Mouse (Mus musculus): ENCODE measurements around the gene H2-Oa. TPM values are rescaled to one million over a fixed set of nuclear protein-coding genes. Genes with fewer than 3 reads are reported as not detected.
"Not testable (repeated sequence)": the region's sequence is repeated elsewhere in the genome, so short reads cannot be mapped to it uniquely, and the experiment has no call there.

H2-Oa gene
- polyA plus RNA-seq, 1 experiment, result 1.1 TPM

DNA sequence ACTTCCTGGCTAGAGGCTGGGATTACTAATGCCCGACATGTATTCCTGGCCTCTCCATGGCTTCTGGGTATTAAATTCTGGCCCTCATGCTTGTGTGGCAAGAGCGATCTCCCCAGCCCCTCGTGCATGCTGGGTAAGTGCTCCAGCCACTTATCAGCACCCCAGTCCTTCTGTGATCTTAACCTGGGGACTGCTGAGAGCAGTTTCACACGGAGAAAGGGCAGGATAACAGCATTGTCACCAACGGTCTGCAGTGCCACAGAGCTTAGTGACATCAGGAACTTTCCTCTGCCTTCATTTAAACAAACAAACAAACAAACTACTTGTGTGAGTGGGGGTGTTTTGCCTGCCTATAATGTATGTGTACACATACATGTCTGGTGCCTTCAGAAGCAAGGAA lies 48.1 kb downstream of the H2-Oa start:
- no peak for DNase-seq (ENCODE audit: extremely low spot score in 1 of 2, low spot score in 1 of 2)

DNA sequence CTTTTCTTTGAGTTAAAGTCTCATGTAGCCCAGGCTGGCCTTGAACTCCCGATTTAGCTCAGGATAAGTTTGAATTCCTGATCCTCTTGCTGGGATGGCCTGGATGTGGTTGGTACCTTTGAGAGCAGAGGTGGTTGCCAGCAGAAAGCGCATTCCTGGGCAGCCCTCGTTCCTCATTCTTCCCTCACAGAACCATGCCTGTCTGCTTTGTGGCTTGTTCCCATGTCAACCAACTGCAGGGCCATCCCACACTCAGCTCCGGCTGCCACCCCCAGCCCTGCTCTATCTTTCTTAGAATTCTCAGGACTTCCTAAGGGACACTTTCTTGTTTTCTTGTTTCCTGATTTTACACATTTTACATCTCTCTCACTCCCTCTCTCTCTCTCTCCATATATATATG lies 49.3 kb downstream of the H2-Oa start:
- peak in 1 of 2 experiments; percentile 57 for DNase-seq (ENCODE audit: extremely low spot score in 1 of 2, low spot score in 1 of 2)

DNA sequence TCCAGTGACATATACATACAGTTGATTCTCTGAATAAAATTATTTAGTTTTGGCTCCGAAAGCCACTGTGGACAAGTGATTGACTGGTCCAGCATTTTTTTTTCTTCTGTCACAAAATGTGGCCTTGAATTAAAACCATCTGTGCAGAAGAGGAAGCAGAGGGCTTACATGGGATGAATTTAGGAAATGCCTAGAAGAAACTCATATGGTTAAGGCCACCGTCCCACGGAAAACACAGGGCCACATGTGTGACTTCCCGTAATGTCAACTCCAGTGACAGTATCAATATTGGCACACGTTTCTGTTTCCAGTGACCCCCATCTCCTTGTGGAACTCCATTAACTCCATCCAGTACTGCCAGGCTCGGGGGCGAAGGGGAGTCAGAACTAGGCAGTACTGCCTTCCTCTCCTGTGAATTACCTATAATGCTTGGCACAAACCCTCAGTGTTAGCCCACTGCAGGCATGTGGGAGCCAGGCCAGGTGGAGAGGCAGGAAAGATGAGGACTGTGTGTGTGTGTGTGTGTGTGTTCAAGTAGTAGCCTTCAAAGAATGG lies 50.4 kb downstream of the H2-Oa start:
- no peak for DNase-seq (ENCODE audit: extremely low spot score in 1 of 2, low spot score in 1 of 2)

DNA sequence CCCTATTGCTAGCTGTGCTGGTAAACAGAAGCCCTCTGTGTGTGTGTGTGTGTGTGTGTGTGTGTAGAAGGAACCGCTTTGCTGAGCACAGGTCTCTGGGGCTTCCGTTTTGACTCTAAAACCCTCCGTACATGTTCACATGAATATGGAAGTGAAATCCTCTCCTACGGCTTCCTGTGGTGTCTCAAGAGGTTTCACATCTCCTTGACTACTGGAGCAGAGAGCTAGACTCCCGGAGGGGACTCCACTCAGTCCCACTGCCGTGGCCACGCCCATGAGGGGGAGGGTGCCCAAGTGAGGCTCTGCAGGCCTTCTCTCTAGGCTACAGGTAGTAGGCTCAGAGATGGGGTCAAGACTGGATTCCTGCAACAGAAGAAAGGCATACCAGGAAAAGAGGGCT lies 50.9 kb downstream of the H2-Oa start, which contains the start of gene H2-DMb2:
TSS of gene H2-DMb2 (plus strand) at position 275 of the 400 bp plus-strand sequence.
- DNase-seq (ENCODE audit: extremely low spot score in 1 of 2, low spot score in 1 of 2), result no peak

DNA sequence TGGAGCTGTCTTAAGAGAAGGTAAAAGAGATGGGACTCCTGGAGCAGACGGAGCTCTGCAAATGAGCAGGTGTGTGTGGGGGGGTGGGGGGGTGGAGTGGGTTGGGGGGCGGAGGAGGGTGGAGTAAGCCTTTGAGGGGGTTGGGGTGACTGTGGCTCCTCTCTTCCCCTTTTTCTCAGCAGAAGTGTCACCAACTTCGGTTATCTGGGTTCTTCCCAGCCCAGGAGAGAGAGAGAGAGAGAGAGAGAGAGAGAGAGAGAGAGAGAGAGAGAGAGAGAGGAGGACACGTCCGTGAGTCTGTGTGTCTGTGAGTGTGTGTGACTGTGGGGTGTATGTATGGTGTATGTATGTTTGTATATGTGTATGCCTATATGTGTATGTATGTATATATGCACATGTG lies 51.3 kb downstream of the H2-Oa start:
- no peak for DNase-seq (ENCODE audit: extremely low spot score in 1 of 2, low spot score in 1 of 2)

DNA sequence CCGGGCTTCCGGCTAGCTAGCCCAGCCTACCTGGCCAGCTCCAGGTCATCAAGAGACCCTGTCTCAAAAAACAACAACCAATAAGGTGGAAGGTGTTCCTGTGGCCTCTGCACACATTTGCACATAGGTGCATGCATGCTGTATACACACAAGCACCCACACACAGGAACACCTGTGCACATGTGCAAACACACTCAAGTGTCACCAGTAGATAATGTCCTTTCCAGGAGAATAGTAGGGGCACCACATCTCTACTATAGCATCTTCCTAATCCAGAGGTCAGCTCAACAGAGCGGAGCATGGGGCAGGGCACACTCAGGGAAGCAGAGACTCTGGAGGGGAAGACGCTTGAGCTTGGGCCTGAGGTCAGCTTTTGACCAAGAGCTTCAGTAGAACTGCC lies 52.1 kb downstream of the H2-Oa start:
- DNase-seq (ENCODE audit: extremely low spot score in 1 of 2, low spot score in 1 of 2), result not testable (repeated sequence)

Other genes with a start within 250 kb of the H2-Oa start
- 30.1 and 31.8 TPM in 2 replicates for gene Cd320, start 249.2 kb upstream of the H2-Oa start, polyA plus RNA-seq (2012; rRNA removed)
- not detected in 2 replicates for gene Gm7029, start 218.5 kb upstream of the H2-Oa start, polyA plus RNA-seq (2012; rRNA removed)
- 2.5 and 2.6 TPM in 2 replicates for gene Kifc1, start 201.7 kb upstream of the H2-Oa start, polyA plus RNA-seq (2012; rRNA removed)
- 1.3 and 1.5 TPM in 2 replicates for gene Platr17, start 187.2 kb upstream of the H2-Oa start, polyA plus RNA-seq (2012; rRNA removed)
- gene Daxx, start 182.9 kb upstream of the H2-Oa start, polyA plus RNA-seq (2012; rRNA removed), result 26.4 and 27.2 TPM in 2 replicates
- gene Tapbp, start 176.4 kb upstream of the H2-Oa start, polyA plus RNA-seq (2012; rRNA removed), result 25.4 and 28.5 TPM in 2 replicates
- 29.9 and 33.4 TPM in 2 replicates for gene Zbtb22, start 176.4 kb upstream of the H2-Oa start, polyA plus RNA-seq (2012; rRNA removed)
- 154 and 161 TPM in 2 replicates for gene Rgl2, start 162.8 kb upstream of the H2-Oa start, polyA plus RNA-seq (2012; rRNA removed)
- gene Pfdn6, start 152.0 kb upstream of the H2-Oa start, polyA plus RNA-seq (2012; rRNA removed), result 101 and 130 TPM in 2 replicates
- 13.3 and 13.7 TPM in 2 replicates for gene Wdr46, start 151.7 kb upstream of the H2-Oa start, polyA plus RNA-seq (2012; rRNA removed)
- gene B3galt4, start 140.9 kb upstream of the H2-Oa start, polyA plus RNA-seq (2012; rRNA removed), result 6.9 and 7.5 TPM in 2 replicates
- 69.5 and 70.5 TPM in 2 replicates for gene Vps52, start 136.5 kb upstream of the H2-Oa start, polyA plus RNA-seq (2012; rRNA removed)
- 488 and 518 TPM in 2 replicates for gene Rps18, start 136.3 kb upstream of the H2-Oa start, polyA plus RNA-seq (2012; rRNA removed)
- 75.5 and 94.5 TPM in 2 replicates for gene H2-K1, start 92.0 kb upstream of the H2-Oa start, polyA plus RNA-seq (2012; rRNA removed)
- gene Ring1, start 67.7 kb upstream of the H2-Oa start, polyA plus RNA-seq (2012; rRNA removed), result 80.9 and 89.6 TPM in 2 replicates
- 84.6 and 87.2 TPM in 2 replicates for gene H2-Ke6, start 64.3 kb upstream of the H2-Oa start, polyA plus RNA-seq (2012; rRNA removed)
- gene Slc39a7, start 60.7 kb upstream of the H2-Oa start, polyA plus RNA-seq (2012; rRNA removed), result 101 and 102 TPM in 2 replicates
- gene Rxrb, start 60.5 kb upstream of the H2-Oa start, polyA plus RNA-seq (2012; rRNA removed), result 69.5 and 79.4 TPM in 2 replicates
- gene Col11a2, start 52.9 kb upstream of the H2-Oa start, polyA plus RNA-seq (2012; rRNA removed), result 10.0 and 10.7 TPM in 2 replicates
- 26.3 and 26.8 TPM in 2 replicates for gene H2-DMa, start 27.2 kb downstream of the H2-Oa start, polyA plus RNA-seq (2012; rRNA removed)
- gene Brd2, start 30.3 kb downstream of the H2-Oa start, polyA plus RNA-seq (2012; rRNA removed), result 167 and 194 TPM in 2 replicates
- gene H2-DMb2, start 51.0 kb downstream of the H2-Oa start, polyA plus RNA-seq (2012; rRNA removed), result 0.99 and 1.1 TPM in 2 replicates
- gene H2-DMb1, start 60.7 kb downstream of the H2-Oa start, polyA plus RNA-seq (2012; rRNA removed), result 3.1 and 3.5 TPM in 2 replicates
- 4.0 and 4.1 TPM in 2 replicates for gene Tap1, start 95.2 kb downstream of the H2-Oa start, polyA plus RNA-seq (2012; rRNA removed)
- gene Psmb9, start 95.4 kb downstream of the H2-Oa start, polyA plus RNA-seq (2012; rRNA removed), result 4.5 and 4.7 TPM in 2 replicates
- 10.1 and 12.1 TPM in 2 replicates for gene Psmb8, start 105.4 kb downstream of the H2-Oa start, polyA plus RNA-seq (2012; rRNA removed)
- 9.1 and 10.1 TPM in 2 replicates for gene Tap2, start 111.2 kb downstream of the H2-Oa start, polyA plus RNA-seq (2012; rRNA removed)
- gene H2-Ob, start 146.6 kb downstream of the H2-Oa start, polyA plus RNA-seq (2012; rRNA removed), result 0.78 and 1.1 TPM in 2 replicates
- 4.7 and 5.2 TPM in 2 replicates for gene H2-Ab1, start 165.3 kb downstream of the H2-Oa start, polyA plus RNA-seq (2012; rRNA removed)
- gene H2-Aa, start 195.5 kb downstream of the H2-Oa start, polyA plus RNA-seq (2012; rRNA removed), result 3.4 and 3.8 TPM in 2 replicates
- gene H2-Eb1, start 213.5 kb downstream of the H2-Oa start, polyA plus RNA-seq (2012; rRNA removed), result 3.2 and 5.1 TPM in 2 replicates
- not detected in 2 replicates for gene H2-Eb2, start 233.3 kb downstream of the H2-Oa start, polyA plus RNA-seq (2012; rRNA removed)

All from frontal cortex, adult 2 months (tissue).